21 mouse cellular contexts compared by ENCODE assay signal in genomic region chr7:68227021-68227420, GRCm38 (mm10). TPM values are rescaled to one million over a fixed set of nuclear protein-coding genes. Genes with fewer than 3 reads are reported as not detected.
A peak's percentile ranks its signal among the peaks of the same experiment; 100 is the strongest.
DNase-seq lines count a peak whose midpoint lies in the region; ATAC-seq lines count a peak whose summit lies in the region.
"Had no signal": no experiment of that assay in that cellular context is flagged by ENCODE, and none has a peak within 500 bp of the region (broad histone marks: within the 10 kb centered on the region; RNA-seq: fewer than 3 reads in every experiment).

No protein-coding gene starts in this region.

- H3K36me3 ChIP-seq in forebrain, embryonic 12.5 days (replicated peaks): peaks cover 55% of the 10 kb centered on the region
- peaks cover 9% of the 10 kb centered on the region for H3K36me3 ChIP-seq in forebrain, embryonic 16.5 days (ENCODE audit: control insufficient read depth, insufficient read depth)
- peaks cover 69% of the 10 kb centered on the region for H3K36me3 ChIP-seq in embryonic facial prominence, embryonic 13.5 days
- peaks cover 13% of the 10 kb centered on the region; the same call in 1 of the 2 replicates for H3K36me3 ChIP-seq in heart, embryonic 11.5 days (ENCODE audit: control insufficient read depth, insufficient read depth, low read length)

- H3K27ac ChIP-seq in forebrain, embryonic 12.5 days: 0 out of 2 replicates have a peak overlapping the region, but pooled peaks have one; percentile 25
- H3K27ac ChIP-seq in forebrain, embryonic 16.5 days (ENCODE audit: low read length): no peak overlapping the region
- H3K27ac ChIP-seq in embryonic facial prominence, embryonic 13.5 days: peak overlapping the region; percentile 39; the same call in 1 of the 2 replicates
- H3K27ac ChIP-seq in heart, embryonic 11.5 days (ENCODE audit: low read depth, low read length): no peak overlapping the region
- H3K27ac ChIP-seq: hindbrain, embryonic 13.5 days; hindbrain, postnatal 0 days had no signal

- H3K4me3 ChIP-seq in forebrain, embryonic 12.5 days (replicated peaks): no peak overlapping the region
- no peak overlapping the region for H3K4me3 ChIP-seq in forebrain, embryonic 16.5 days (replicated peaks; ENCODE audit: low read length)
- no peak overlapping the region for H3K4me3 ChIP-seq in embryonic facial prominence, embryonic 13.5 days
- no peak overlapping the region for H3K4me3 ChIP-seq in heart, embryonic 11.5 days (ENCODE audit: low read depth, low read length)
- H3K4me3 ChIP-seq: heart, embryonic 12.5 days; hindbrain, embryonic 13.5 days had no signal

- WGBS in forebrain, embryonic 12.5 days: 86% methylated on average over 11 of the region's 11 CpGs
- 88% methylated on average over 11 of the region's 11 CpGs for WGBS in forebrain, embryonic 16.5 days
- WGBS in embryonic facial prominence, embryonic 13.5 days: 76% methylated on average over 11 of the region's 11 CpGs
- 78% methylated on average over 11 of the region's 11 CpGs for WGBS in heart, embryonic 11.5 days (ENCODE audit: insufficient replicate concordance)

- H3K9ac ChIP-seq in forebrain, embryonic 12.5 days: no peak overlapping the region
- no peak overlapping the region for H3K9ac ChIP-seq in forebrain, embryonic 16.5 days (replicated peaks; ENCODE audit: low read depth, low read length)
- H3K9ac ChIP-seq in embryonic facial prominence, embryonic 13.5 days: no peak overlapping the region
- no peak overlapping the region for H3K9ac ChIP-seq in heart, embryonic 11.5 days (ENCODE audit: low read depth, low read length)
- H3K9ac ChIP-seq: heart, embryonic 12.5 days; hindbrain, embryonic 13.5 days had no signal

- peaks cover 10% of the 10 kb centered on the region for H3K4me1 ChIP-seq in forebrain, embryonic 12.5 days
- H3K4me1 ChIP-seq in forebrain, embryonic 16.5 days (replicated peaks; ENCODE audit: control insufficient read depth, insufficient read depth, low read length): peaks cover 24% of the 10 kb centered on the region
- peaks cover 31% of the 10 kb centered on the region for H3K4me1 ChIP-seq in embryonic facial prominence, embryonic 13.5 days
- peaks cover 7% of the 10 kb centered on the region for H3K4me1 ChIP-seq in heart, embryonic 11.5 days (ENCODE audit: control insufficient read depth, insufficient read depth, low read length)

- no peak for ATAC-seq in forebrain, embryonic 12.5 days (ENCODE audit: low FRiP score)
- no peak for ATAC-seq in forebrain, embryonic 16.5 days
- ATAC-seq in embryonic facial prominence, embryonic 13.5 days (ENCODE audit: insufficient number of reproducible peaks, insufficient read depth, low FRiP score, low TSS enrichment, low read depth): no peak
- no peak for ATAC-seq in heart, embryonic 11.5 days (replicated peaks; ENCODE audit: insufficient number of reproducible peaks, low FRiP score, low TSS enrichment)
- ATAC-seq: forebrain, embryonic 14.5 days; hindbrain, postnatal 0 days had no signal

- H3K4me2 ChIP-seq in forebrain, embryonic 12.5 days: no peak overlapping the region
- H3K4me2 ChIP-seq in forebrain, embryonic 16.5 days (ENCODE audit: low read length): no peak overlapping the region
- H3K4me2 ChIP-seq in embryonic facial prominence, embryonic 13.5 days: no peak overlapping the region
- H3K4me2 ChIP-seq in heart, embryonic 11.5 days: no peak overlapping the region
- H3K4me2 ChIP-seq: heart, embryonic 12.5 days; hindbrain, embryonic 13.5 days had no signal

- DNase-seq in thymus, postnatal 4 days: peak; percentile 16
- DNase-seq in thymus, adult 18-20 months: no peak
- DNase-seq in left cerebral cortex, postnatal 14 days (ENCODE audit: low spot score in 2 of 2): no peak
- DNase-seq: adrenal gland, postnatal 14 days; cerebellum, adult 11-12 months; cerebellum, adult 9-10 months; gastrocnemius, postnatal 36 days; heart, adult 18-20 months; heart, postnatal 36 days; kidney, adult 11 months had no signal

- H3K27me3 ChIP-seq in forebrain, embryonic 12.5 days: no peaks in the 10 kb centered on the region
- no peaks in the 10 kb centered on the region for H3K27me3 ChIP-seq in forebrain, embryonic 16.5 days (replicated peaks; ENCODE audit: control insufficient read depth, insufficient read depth, low read length)
- no peaks in the 10 kb centered on the region for H3K27me3 ChIP-seq in embryonic facial prominence, embryonic 13.5 days
- H3K27me3 ChIP-seq in heart, embryonic 11.5 days (ENCODE audit: control insufficient read depth, insufficient read depth, low read length): no peaks in the 10 kb centered on the region
- H3K27me3 ChIP-seq: CH12.LX; heart, embryonic 12.5 days; hindbrain, embryonic 13.5 days had no signal

- no peaks in the 10 kb centered on the region for H3K9me3 ChIP-seq in forebrain, embryonic 12.5 days
- H3K9me3 ChIP-seq in forebrain, embryonic 16.5 days (ENCODE audit: control insufficient read depth, low read length): no peaks in the 10 kb centered on the region
- H3K9me3 ChIP-seq in embryonic facial prominence, embryonic 13.5 days: no peaks in the 10 kb centered on the region
- no peaks in the 10 kb centered on the region for H3K9me3 ChIP-seq in heart, embryonic 11.5 days (replicated peaks; ENCODE audit: control insufficient read depth, low read length)
- H3K9me3 ChIP-seq: heart, embryonic 12.5 days; hindbrain, embryonic 13.5 days had no signal

- intact Hi-C loops in left cerebral cortex, postnatal 14 days (cut with DNase I): no loop called here

RNA-seq across cellular contexts. Expression of gene Pgpep1l, which starts 37.0 kb away (rescaled TPM):
- not detected in 2 replicates for polyA plus RNA-seq in forebrain, embryonic 12.5 days (2016; fragmentation: Nextera tagmentation; extraction: Ambion mirVana)
- not detected in 2 replicates for polyA plus RNA-seq in forebrain, embryonic 16.5 days (2015; fragmentation: Nextera tagmentation; extraction: Ambion mirVana)
- polyA plus RNA-seq in embryonic facial prominence, embryonic 13.5 days (2015; fragmentation: Nextera tagmentation; extraction: Ambion mirVana): 0.31 TPM in 1 of 2 replicates, not detected in the other
- total RNA-seq in left cerebral cortex, postnatal 14 days (2021): under 1 TPM in 1 of 2 experiments, not detected in 1; 0.44 TPM
- polyA plus RNA-seq in heart, embryonic 11.5 days (2014; fragmentation: Nextera tagmentation; extraction: Ambion mirVana): 0.51 TPM in 1 of 2 replicates, not detected in the other
- total RNA-seq: adrenal gland, postnatal 14 days; CH12.LX; heart, adult 18-20 months had no signal
- polyA plus RNA-seq: embryonic facial prominence, embryonic 14.5 days; forebrain, embryonic 14.5 days; heart, embryonic 12.5 days; hindbrain, embryonic 13.5 days; hindbrain, postnatal 0 days; intestine, embryonic 14.5 days had no signal

RNA-seq across cellular contexts. Expression of gene Fam169b, which starts 46.6 kb away (rescaled TPM):
- 0.49 and 0.74 TPM in 2 replicates for polyA plus RNA-seq in forebrain, embryonic 12.5 days (2016; fragmentation: Nextera tagmentation; extraction: Ambion mirVana)
- polyA plus RNA-seq in forebrain, embryonic 16.5 days (2015; fragmentation: Nextera tagmentation; extraction: Ambion mirVana): 0.20 TPM in 1 of 2 replicates, not detected in the other
- 2.0 and 2.1 TPM in 2 replicates for polyA plus RNA-seq in embryonic facial prominence, embryonic 13.5 days (2015; fragmentation: Nextera tagmentation; extraction: Ambion mirVana)
- total RNA-seq in left cerebral cortex, postnatal 14 days (2021): 1 to 10 TPM in 1 of 2 experiments, under 1 TPM in 1; 0.42 to 1.1 TPM
- 0.14 and 0.15 TPM in 2 replicates for polyA plus RNA-seq in heart, embryonic 11.5 days (2014; fragmentation: Nextera tagmentation; extraction: Ambion mirVana)

Comparison
In these comparisons a context has a peak if more than half of its experiments do, and no peak if none do; other contexts are left out.
1. H3K27ac ChIP-seq: peak in forebrain, embryonic 12.5 days (single experiment) and embryonic facial prominence, embryonic 13.5 days (single experiment); none in forebrain, embryonic 16.5 days (single experiment) and heart, embryonic 11.5 days (single experiment).